ENCODE assay signal across 11 mouse cellular contexts in the genomic region with DNA sequence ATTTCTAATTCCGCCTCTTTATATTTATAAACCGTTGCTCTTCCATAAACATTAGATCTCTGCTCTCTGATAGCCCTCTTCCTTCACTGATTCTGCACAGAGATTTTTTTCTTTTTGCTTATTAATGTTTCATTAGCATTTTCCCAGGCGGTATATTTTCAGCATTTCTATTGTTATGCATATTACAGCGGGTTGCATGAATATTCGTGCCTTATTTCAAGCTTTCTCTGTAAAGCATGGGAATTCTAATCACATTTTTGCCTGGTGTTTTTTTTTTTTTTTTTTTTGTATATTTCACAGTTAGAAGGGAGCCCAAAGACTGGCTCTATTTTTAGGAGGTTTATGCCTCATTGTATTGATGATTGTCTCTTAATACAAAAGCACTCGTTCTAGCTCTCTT.
"Had no signal": no experiment of that assay in that cellular context is flagged by ENCODE, and none has a peak within 500 bp of the region (broad histone marks: within the 10 kb centered on the region; RNA-seq: fewer than 3 reads in every experiment).

No protein-coding gene starts in this region.

- H3K36me3 ChIP-seq: limb, embryonic 12.5 days; neural tube, embryonic 13.5 days; stomach, embryonic 15.5 days had no signal

- H3K4me2 ChIP-seq: limb, embryonic 12.5 days; neural tube, embryonic 13.5 days; stomach, embryonic 15.5 days had no signal

- H3K27ac ChIP-seq: kidney, postnatal 0 days; limb, embryonic 12.5 days; liver, embryonic 14.5 days; neural tube, embryonic 13.5 days; stomach, embryonic 15.5 days had no signal

- DNase-seq: kidney, adult 11 months; kidney, adult 9 months; kidney, postnatal 36 days; lung, adult 18-20 months; retina, postnatal 1 day; thymus, postnatal 36 days had no signal

- H3K4me1 ChIP-seq: limb, embryonic 12.5 days; neural tube, embryonic 13.5 days; stomach, embryonic 15.5 days had no signal

- H3K4me3 ChIP-seq: limb, embryonic 12.5 days; neural tube, embryonic 13.5 days; stomach, embryonic 15.5 days had no signal

- H3K27me3 ChIP-seq: limb, embryonic 12.5 days; neural tube, embryonic 13.5 days; stomach, embryonic 15.5 days had no signal

- H3K9me3 ChIP-seq: neural tube, embryonic 13.5 days; stomach, embryonic 15.5 days had no signal

- H3K9ac ChIP-seq: limb, embryonic 12.5 days; liver, embryonic 14.5 days; neural tube, embryonic 13.5 days; stomach, embryonic 15.5 days had no signal
